Mouse (Mus musculus): ENCODE measurements around the gene Trmt10b. TPM values are rescaled to one million over a fixed set of nuclear protein-coding genes. Genes with fewer than 3 reads are reported as not detected.

The Trmt10b gene
- polyA plus RNA-seq (2012; fragmentation: generic; extraction: Trizol), result 4.1 TPM
- long read RNA-seq, experiment 1, transcript Trmt10b-201 (9 exons, 2,064 nt), result major isoform, 8 of 20 reads
- long read RNA-seq, experiment 1, partial matches to known transcripts, result 3 of 20 reads
- long read RNA-seq, experiment 1, other reads (novel, unspliced or antisense), result 9 of 20 reads
- long read RNA-seq, experiment 2, transcript Trmt10b-201 (9 exons, 2,064 nt), result major isoform, 15 of 20 reads
- long read RNA-seq, experiment 2, partial matches to known transcripts, result 0 of 20 reads
- long read RNA-seq, experiment 2, other reads (novel, unspliced or antisense), result 5 of 20 reads

DNA sequence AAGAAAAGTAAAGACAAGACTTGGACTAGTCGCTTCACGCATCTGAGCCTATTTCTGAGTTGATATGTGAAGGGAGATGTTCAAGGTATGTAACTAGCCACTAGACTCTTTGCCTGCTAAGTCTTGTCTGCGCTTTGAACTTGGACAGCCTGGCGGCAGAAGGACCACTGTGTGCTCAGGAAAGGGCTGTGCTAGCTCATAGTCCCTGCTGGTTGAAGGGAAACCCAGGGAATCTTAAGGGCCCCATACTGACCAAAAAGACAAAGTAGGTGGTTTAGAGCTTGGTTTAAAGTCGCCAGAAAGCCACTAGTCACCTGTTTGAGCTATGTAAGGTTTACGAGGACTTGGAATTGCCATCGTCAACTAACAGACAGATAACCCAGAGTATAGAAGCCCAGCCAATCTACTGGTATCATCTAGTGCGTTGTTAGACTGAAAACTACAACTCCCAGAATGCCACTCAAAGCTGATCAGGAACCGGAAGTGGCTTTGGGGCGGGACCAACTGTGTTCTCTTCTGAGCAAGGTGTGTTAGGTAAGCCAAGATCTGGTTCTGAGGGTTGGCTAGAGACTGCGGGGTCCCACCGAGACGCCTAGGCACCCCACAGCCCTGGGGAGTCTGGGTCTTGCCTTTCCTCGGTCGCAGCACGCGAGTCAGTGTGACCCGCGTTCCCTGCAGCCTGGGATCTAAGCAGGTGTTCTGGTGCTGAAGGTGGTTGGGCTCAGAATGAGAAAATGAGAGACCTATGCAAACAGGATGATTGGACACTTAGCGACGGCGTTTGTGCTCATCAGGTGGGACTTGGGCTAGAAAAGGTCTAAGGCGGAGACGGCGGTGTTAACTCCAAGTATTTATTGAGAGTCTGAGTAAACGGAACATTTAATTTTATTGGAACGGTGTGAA lies at the start of gene Trmt10b:
Gene Trmt10b (plus strand): TSS at position 466 of the 903 bp plus-strand sequence.
- Histone ChIP-seq H3K4me3 (ENCODE audit: insufficient read depth, poor library complexity, severe bottlenecking) (peak within 1 kb of the TSS; percentile 68), H3K27me3 (ENCODE audit: control insufficient read depth, insufficient read depth, insufficient read length) (no peaks in the 10 kb centered on the region), H3K79me2 (ENCODE audit: control insufficient read depth, insufficient read depth) (no peaks in the 10 kb centered on the region), H3ac (ENCODE audit: control insufficient read depth, insufficient read length, low read depth) (peak within 1 kb of the TSS; percentile 71), H3K36me3 (ENCODE audit: control insufficient read depth, insufficient read depth) (no peaks in the 10 kb centered on the region), H3K79me3 (ENCODE audit: low read depth) (no peaks in the 10 kb centered on the region)
- TF ChIP-seq CTCF (IDR thresholded peaks at IDR 0.05; ENCODE audit: control insufficient read depth, insufficient read depth, insufficient read length) (no peak), MYOD1 (IDR thresholded peaks at IDR 0.05; ENCODE audit: control insufficient read depth, insufficient read length, low read depth) (no peak), USF1 (IDR thresholded peaks at IDR 0.05; ENCODE audit: low read depth) (no peak), FOSL1 (IDR thresholded peaks at IDR 0.05; ENCODE audit: insufficient read depth, low read length, poor library complexity, severe bottlenecking) (no peak), CEBPB (IDR thresholded peaks at IDR 0.05; ENCODE audit: low read depth) (no peak), MYOG (IDR thresholded peaks at IDR 0.05; ENCODE audit: control insufficient read depth, extremely low read depth, insufficient read length) (no peak), MAX (IDR thresholded peaks at IDR 0.05) (no peak)

DNA sequence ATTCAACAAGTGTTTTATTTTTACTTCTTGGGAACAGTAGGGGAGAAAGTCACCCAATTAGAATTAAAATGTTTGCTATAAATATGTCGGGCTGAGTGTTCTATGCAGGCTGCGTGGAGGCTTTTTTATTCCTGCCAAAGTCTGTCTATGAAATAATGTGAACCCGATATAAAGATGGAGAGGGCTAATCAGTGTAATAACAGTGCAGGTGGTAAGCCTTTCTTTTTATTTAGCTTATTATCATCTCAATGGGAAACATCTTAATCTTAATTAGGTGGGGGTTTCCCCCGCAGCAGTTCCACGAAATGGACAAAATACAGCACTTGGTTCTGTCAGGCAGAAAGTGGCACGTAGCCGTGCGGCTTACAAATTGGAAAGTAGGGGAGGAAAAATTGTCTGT lies 45.7 kb upstream of the Trmt10b start:
- no peaks in the 10 kb centered on the region for H3K36me3 ChIP-seq (ENCODE audit: control insufficient read depth, insufficient read depth)
- no peaks in the 10 kb centered on the region for H3K27me3 ChIP-seq (ENCODE audit: control insufficient read depth, insufficient read depth, insufficient read length)
- TF ChIP-seq MYOD1 (IDR thresholded peaks at IDR 0.05; ENCODE audit: control insufficient read depth, insufficient read length, low read depth) (no peak), FOSL1 (IDR thresholded peaks at IDR 0.05; ENCODE audit: insufficient read depth, low read length, poor library complexity, severe bottlenecking) (no peak), USF1 (IDR thresholded peaks at IDR 0.05; ENCODE audit: low read depth) (no peak), MAX (IDR thresholded peaks at IDR 0.05) (no peak), MYOG (IDR thresholded peaks at IDR 0.05; ENCODE audit: control insufficient read depth, extremely low read depth, insufficient read length) (no peak), CTCF (IDR thresholded peaks at IDR 0.05; ENCODE audit: control insufficient read depth, insufficient read depth, insufficient read length) (no peak), CEBPB (IDR thresholded peaks at IDR 0.05; ENCODE audit: low read depth) (no peak)
- no peaks in the 10 kb centered on the region for H3K79me3 ChIP-seq (ENCODE audit: low read depth)
- no peaks in the 10 kb centered on the region for H3K79me2 ChIP-seq (ENCODE audit: control insufficient read depth, insufficient read depth)
- no peak overlapping the region for H3ac ChIP-seq (ENCODE audit: control insufficient read depth, insufficient read length, low read depth)
- H3K4me3 ChIP-seq (ENCODE audit: insufficient read depth, poor library complexity, severe bottlenecking), result no peak overlapping the region

DNA sequence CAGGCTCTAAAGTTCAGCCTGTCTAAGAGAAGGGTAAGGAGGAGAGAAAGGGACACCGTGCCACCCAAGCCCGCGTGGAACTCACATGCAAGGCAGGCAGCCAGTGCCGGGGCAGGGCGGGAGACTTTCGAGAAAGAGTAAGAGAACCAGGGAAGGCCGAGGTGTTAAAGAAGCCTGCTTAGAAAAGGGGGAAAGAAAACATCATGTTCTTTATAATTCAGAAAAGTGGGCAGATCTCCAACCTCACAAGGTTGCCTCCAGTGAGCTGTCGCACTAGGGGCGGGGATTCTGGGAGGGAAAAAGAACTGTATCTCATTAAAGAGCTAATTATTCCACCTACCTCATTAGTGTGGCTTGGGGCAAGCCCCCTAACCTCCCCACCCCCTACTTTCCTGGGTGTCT lies 44.1 kb upstream of the Trmt10b start:
- TF ChIP-seq USF1 (IDR thresholded peaks at IDR 0.05; ENCODE audit: low read depth) (no peak), CTCF (IDR thresholded peaks at IDR 0.05; ENCODE audit: control insufficient read depth, insufficient read depth, insufficient read length) (no peak), CEBPB (IDR thresholded peaks at IDR 0.05; ENCODE audit: low read depth) (no peak), MYOG (IDR thresholded peaks at IDR 0.05; ENCODE audit: control insufficient read depth, extremely low read depth, insufficient read length) (no peak), MYOD1 (IDR thresholded peaks at IDR 0.05; ENCODE audit: control insufficient read depth, insufficient read length, low read depth) (no peak), FOSL1 (IDR thresholded peaks at IDR 0.05; ENCODE audit: insufficient read depth, low read length, poor library complexity, severe bottlenecking) (no peak), MAX (IDR thresholded peaks at IDR 0.05) (no peak)
- Histone ChIP-seq H3ac (ENCODE audit: control insufficient read depth, insufficient read length, low read depth) (no peak overlapping the region), H3K27me3 (ENCODE audit: control insufficient read depth, insufficient read depth, insufficient read length) (no peaks in the 10 kb centered on the region), H3K79me2 (ENCODE audit: control insufficient read depth, insufficient read depth) (no peaks in the 10 kb centered on the region), H3K36me3 (ENCODE audit: control insufficient read depth, insufficient read depth) (no peaks in the 10 kb centered on the region), H3K79me3 (ENCODE audit: low read depth) (no peaks in the 10 kb centered on the region), H3K4me3 (ENCODE audit: insufficient read depth, poor library complexity, severe bottlenecking) (no peak overlapping the region)

DNA sequence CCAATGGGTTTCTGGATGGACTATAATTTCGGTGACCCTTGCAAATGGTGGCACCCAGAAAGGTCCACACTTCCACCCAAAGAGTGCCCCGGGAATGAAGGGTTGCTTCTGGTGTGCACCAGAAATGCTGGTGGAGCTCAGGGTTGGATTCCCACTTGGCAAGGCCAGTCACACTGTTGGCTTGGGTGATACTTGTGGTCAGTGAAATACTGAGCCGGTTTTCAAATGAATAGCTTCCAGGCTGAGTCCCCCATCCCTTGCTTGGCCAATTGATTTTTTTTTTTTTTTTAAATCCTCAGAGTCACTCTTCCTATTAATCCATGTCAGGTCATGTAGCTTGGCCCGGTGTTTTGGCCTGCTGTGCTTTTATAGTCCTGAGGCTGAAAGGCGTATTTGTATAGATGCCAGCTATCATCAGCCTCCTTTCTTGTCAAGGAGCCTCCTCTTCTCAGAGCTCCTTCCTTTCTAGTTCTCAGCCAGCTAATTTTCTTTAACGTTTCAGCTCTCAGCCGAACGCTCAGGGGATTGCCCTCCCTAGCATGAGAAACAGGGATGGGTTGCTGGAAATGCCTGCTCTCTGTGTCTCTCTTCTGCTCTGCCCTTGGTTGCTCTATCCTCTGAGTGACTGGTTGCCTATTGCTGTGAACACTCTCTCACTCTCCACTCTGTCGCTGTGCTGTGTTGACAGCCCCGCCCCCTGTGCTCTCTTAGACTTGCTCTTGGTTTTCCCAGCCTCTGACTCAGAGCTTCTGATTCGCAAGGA lies 42.9 kb upstream of the Trmt10b start:
- no peak for TF ChIP-seq CTCF (IDR thresholded peaks at IDR 0.05; ENCODE audit: control insufficient read depth, insufficient read depth, insufficient read length)
- no peak for TF ChIP-seq USF1 (IDR thresholded peaks at IDR 0.05; ENCODE audit: low read depth)
- TF ChIP-seq MYOG (IDR thresholded peaks at IDR 0.05; ENCODE audit: control insufficient read depth, extremely low read depth, insufficient read length), result no peak
- no peak for TF ChIP-seq MAX (IDR thresholded peaks at IDR 0.05)
- no peak for TF ChIP-seq CEBPB (IDR thresholded peaks at IDR 0.05; ENCODE audit: low read depth)
- H3K4me3 ChIP-seq (ENCODE audit: insufficient read depth, poor library complexity, severe bottlenecking), result no peak overlapping the region
- H3K79me3 ChIP-seq (ENCODE audit: low read depth), result no peaks in the 10 kb centered on the region
- H3ac ChIP-seq (ENCODE audit: control insufficient read depth, insufficient read length, low read depth), result no peak overlapping the region
- no peaks in the 10 kb centered on the region for H3K27me3 ChIP-seq (ENCODE audit: control insufficient read depth, insufficient read depth, insufficient read length)
- H3K36me3 ChIP-seq (ENCODE audit: control insufficient read depth, insufficient read depth), result no peaks in the 10 kb centered on the region
- H3K79me2 ChIP-seq (ENCODE audit: control insufficient read depth, insufficient read depth), result no peaks in the 10 kb centered on the region

DNA sequence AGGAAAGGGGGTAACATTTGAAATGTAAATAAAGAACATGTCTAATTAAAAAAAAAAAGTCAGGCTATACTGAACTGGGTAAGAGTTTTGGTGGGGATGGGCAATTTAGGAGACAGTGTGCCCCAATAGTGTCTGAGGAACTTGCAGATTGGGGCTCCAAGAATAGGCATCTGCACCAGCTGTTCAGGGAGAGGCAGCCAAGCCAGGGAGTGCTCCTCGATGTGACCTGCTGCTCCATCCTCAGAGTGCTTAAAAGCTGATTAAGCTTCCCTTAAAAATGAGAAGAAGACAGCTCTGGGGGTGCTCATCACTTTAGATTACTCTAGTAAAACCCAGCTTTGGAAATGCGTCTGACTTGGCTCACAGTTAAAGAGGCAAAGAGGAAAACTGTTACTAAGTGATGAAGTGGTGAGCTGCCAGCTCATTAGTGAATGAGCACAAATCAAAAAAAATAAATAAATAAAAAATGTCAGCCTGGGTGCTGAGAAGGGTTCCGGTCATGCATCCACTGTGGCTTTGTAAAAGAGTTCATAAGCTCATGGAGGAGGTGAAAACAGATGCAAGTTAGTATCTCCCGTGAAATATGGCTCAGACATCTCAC lies 37.6 kb upstream of the Trmt10b start:
- no peaks in the 10 kb centered on the region for H3K27me3 ChIP-seq (ENCODE audit: control insufficient read depth, insufficient read depth, insufficient read length)
- H3K79me3 ChIP-seq (ENCODE audit: low read depth), result no peaks in the 10 kb centered on the region
- H3K36me3 ChIP-seq (ENCODE audit: control insufficient read depth, insufficient read depth), result no peaks in the 10 kb centered on the region
- H3K4me3 ChIP-seq (ENCODE audit: insufficient read depth, poor library complexity, severe bottlenecking), result no peak overlapping the region
- H3ac ChIP-seq (ENCODE audit: control insufficient read depth, insufficient read length, low read depth), result no peak overlapping the region
- TF ChIP-seq MAX (IDR thresholded peaks at IDR 0.05) (no peak), USF1 (IDR thresholded peaks at IDR 0.05; ENCODE audit: low read depth) (no peak), MYOG (IDR thresholded peaks at IDR 0.05; ENCODE audit: control insufficient read depth, extremely low read depth, insufficient read length) (no peak), CTCF (IDR thresholded peaks at IDR 0.05; ENCODE audit: control insufficient read depth, insufficient read depth, insufficient read length) (no peak), FOSL1 (IDR thresholded peaks at IDR 0.05; ENCODE audit: insufficient read depth, low read length, poor library complexity, severe bottlenecking) (no peak), MYOD1 (IDR thresholded peaks at IDR 0.05; ENCODE audit: control insufficient read depth, insufficient read length, low read depth) (no peak), CEBPB (IDR thresholded peaks at IDR 0.05; ENCODE audit: low read depth) (no peak)
- H3K79me2 ChIP-seq (ENCODE audit: control insufficient read depth, insufficient read depth), result no peaks in the 10 kb centered on the region
